Mouse (Mus musculus): ENCODE results near the gene Acrbp. TPM values are rescaled to one million over a fixed set of nuclear protein-coding genes. Genes with fewer than 3 reads are reported as not detected.
A peak's percentile ranks its signal among the peaks of the same experiment; 100 is the strongest.

Gene Acrbp
- total and polyA plus RNA-seq, 2 experiments from 2014 or later, result 7.2 to 12.6 TPM

- Histone ChIP-seq H3K27me3 (ENCODE audit: insufficient read depth, low read length) (no peaks in the 10 kb centered on the region), H3K9me3 (ENCODE audit: low read length) (no peaks in the 10 kb centered on the region), H3K4me2 (ENCODE audit: low read depth, low read length, poor library complexity, severe bottlenecking) (peak overlapping the region; percentile 91), H3K9ac (replicated peaks; ENCODE audit: low read length, poor library complexity, severe bottlenecking) (peak overlapping the region; percentile 92), H3K27ac (ENCODE audit: low read depth, low read length) (no peak overlapping the region; the same call in 1 of the 2 replicates), H3K4me3 (ENCODE audit: low read depth, low read length) (peak overlapping the region; percentile 97), H3K4me1 (ENCODE audit: insufficient read depth, low read length) (peaks cover 23% of the 10 kb centered on the region), H3K36me3 (ENCODE audit: insufficient read depth, low read length) (peaks cover 42% of the 10 kb centered on the region)
- DNase-seq (ENCODE audit: low spot score) (no peak), ATAC-seq (ENCODE audit: low FRiP score) (no peak)
- no peak for TF ChIP-seq CTCF (IDR thresholded peaks at IDR 0.05)
- 51% methylated on average over 8 of the region's 8 CpGs for WGBS
These were observed 48.5 kb downstream of the Acrbp start for GRCm38 (mm10) chr6:125097951-125098350.

- ATAC-seq (ENCODE audit: low FRiP score) (no peak), DNase-seq (ENCODE audit: low spot score) (no peak)
- WGBS, result 53% methylated on average over 3 of the region's 3 CpGs
- Histone ChIP-seq H3K4me3 (ENCODE audit: low read depth, low read length) (peak overlapping the region; percentile 97), H3K4me2 (ENCODE audit: low read depth, low read length, poor library complexity, severe bottlenecking) (peak overlapping the region; percentile 91), H3K36me3 (ENCODE audit: insufficient read depth, low read length) (peaks cover 44% of the 10 kb centered on the region), H3K27ac (ENCODE audit: low read depth, low read length) (no peak overlapping the region; the same call in 1 of the 2 replicates), H3K9ac (replicated peaks; ENCODE audit: low read length, poor library complexity, severe bottlenecking) (peak overlapping the region; percentile 92), H3K4me1 (ENCODE audit: insufficient read depth, low read length) (peaks cover 23% of the 10 kb centered on the region), H3K9me3 (ENCODE audit: low read length) (no peaks in the 10 kb centered on the region), H3K27me3 (ENCODE audit: insufficient read depth, low read length) (no peaks in the 10 kb centered on the region)
- TF ChIP-seq CTCF (IDR thresholded peaks at IDR 0.05), result no peak
These were observed 49.0 kb downstream of the Acrbp start for GRCm38 (mm10) chr6:125098513-125098912.

GRCm38 (mm10) chr6:125099421-125099971 lies 50.0 kb downstream of the Acrbp start:
- Histone ChIP-seq H3K27ac (ENCODE audit: low read depth, low read length) (no peak overlapping the region), H3K4me3 (ENCODE audit: low read depth, low read length) (no peak overlapping the region), H3K9ac (replicated peaks; ENCODE audit: low read length, poor library complexity, severe bottlenecking) (no peak overlapping the region; the same call in 1 of the 2 replicates), H3K9me3 (ENCODE audit: low read length) (no peaks in the 10 kb centered on the region), H3K27me3 (ENCODE audit: insufficient read depth, low read length) (no peaks in the 10 kb centered on the region), H3K36me3 (ENCODE audit: insufficient read depth, low read length) (peaks cover 51% of the 10 kb centered on the region), H3K4me1 (ENCODE audit: insufficient read depth, low read length) (peaks cover 23% of the 10 kb centered on the region), H3K4me2 (ENCODE audit: low read depth, low read length, poor library complexity, severe bottlenecking) (peak overlapping the region; percentile 91)
- DNase-seq (ENCODE audit: low spot score) (peak; percentile 63), ATAC-seq (ENCODE audit: low FRiP score) (no peak)
- TF ChIP-seq CTCF (IDR thresholded peaks at IDR 0.05), result no peak
- WGBS, result 26% methylated on average over 5 of the region's 5 CpGs

GRCm38 (mm10) chr6:125101444-125101843 lies 52.0 kb downstream of the Acrbp start:
- no peak for DNase-seq (ENCODE audit: low spot score)
- H3K36me3 ChIP-seq (ENCODE audit: insufficient read depth, low read length), result peaks cover 67% of the 10 kb centered on the region

GRCm38 (mm10) chr6:125104223-125104622 lies 54.7 kb downstream of the Acrbp start:
- H3K4me3 ChIP-seq (ENCODE audit: low read depth, low read length), result no peak overlapping the region
- H3K4me2 ChIP-seq (ENCODE audit: low read depth, low read length, poor library complexity, severe bottlenecking), result no peak overlapping the region
- no peak for TF ChIP-seq CTCF (IDR thresholded peaks at IDR 0.05)
- ATAC-seq (ENCODE audit: low FRiP score), result no peak
- H3K9ac ChIP-seq (replicated peaks; ENCODE audit: low read length, poor library complexity, severe bottlenecking), result no peak overlapping the region
- H3K4me1 ChIP-seq (ENCODE audit: insufficient read depth, low read length), result peaks cover 5% of the 10 kb centered on the region; the same call in 1 of the 2 replicates
- peaks cover 87% of the 10 kb centered on the region for H3K36me3 ChIP-seq (ENCODE audit: insufficient read depth, low read length)
- no peaks in the 10 kb centered on the region for H3K9me3 ChIP-seq (ENCODE audit: low read length)
- WGBS, result 94% methylated on average over 4 of the region's 4 CpGs
- no peaks in the 10 kb centered on the region for H3K27me3 ChIP-seq (ENCODE audit: insufficient read depth, low read length)
- H3K27ac ChIP-seq (ENCODE audit: low read depth, low read length), result no peak overlapping the region
- no peak for DNase-seq (ENCODE audit: low spot score)

More at GRCm38 (mm10) chr6:125101444-125101843, 52.0 kb downstream of the Acrbp start:
- H3K9me3 ChIP-seq (ENCODE audit: low read length), result no peaks in the 10 kb centered on the region
- H3K9ac ChIP-seq (replicated peaks; ENCODE audit: low read length, poor library complexity, severe bottlenecking), result no peak overlapping the region
- no peak overlapping the region for H3K4me3 ChIP-seq (ENCODE audit: low read depth, low read length)
- no peak overlapping the region for H3K27ac ChIP-seq (ENCODE audit: low read depth, low read length)
- no peaks in the 10 kb centered on the region for H3K27me3 ChIP-seq (ENCODE audit: insufficient read depth, low read length)
- H3K4me2 ChIP-seq (ENCODE audit: low read depth, low read length, poor library complexity, severe bottlenecking), result no peak overlapping the region
- H3K4me1 ChIP-seq (ENCODE audit: insufficient read depth, low read length), result peaks cover 23% of the 10 kb centered on the region
- TF ChIP-seq CTCF (IDR thresholded peaks at IDR 0.05), result no peak
- WGBS, result 70% methylated on average over 9 of the region's 9 CpGs
- no peak for ATAC-seq (ENCODE audit: low FRiP score)

GRCm38 (mm10) chr6:125107705-125108104 lies 58.2 kb downstream of the Acrbp start:
- Histone ChIP-seq H3K9ac (replicated peaks; ENCODE audit: low read length, poor library complexity, severe bottlenecking) (no peak overlapping the region), H3K27ac (ENCODE audit: low read depth, low read length) (no peak overlapping the region), H3K27me3 (ENCODE audit: insufficient read depth, low read length) (no peaks in the 10 kb centered on the region), H3K4me2 (ENCODE audit: low read depth, low read length, poor library complexity, severe bottlenecking) (no peak overlapping the region), H3K4me1 (ENCODE audit: insufficient read depth, low read length) (no peaks in the 10 kb centered on the region), H3K9me3 (ENCODE audit: low read length) (no peaks in the 10 kb centered on the region), H3K36me3 (ENCODE audit: insufficient read depth, low read length) (peaks cover 76% of the 10 kb centered on the region), H3K4me3 (ENCODE audit: low read depth, low read length) (no peak overlapping the region)
- no peak for ATAC-seq (ENCODE audit: low FRiP score)
- peak; percentile 50 for TF ChIP-seq CTCF (IDR thresholded peaks at IDR 0.05)
- DNase-seq (ENCODE audit: low spot score), result no peak
- 97% methylated on average over 2 of the region's 2 CpGs for WGBS

Measured in midbrain, postnatal 0 days (tissue).